Comparison of ENCODE assay signal across 8 mouse cellular contexts in the genomic region with DNA sequence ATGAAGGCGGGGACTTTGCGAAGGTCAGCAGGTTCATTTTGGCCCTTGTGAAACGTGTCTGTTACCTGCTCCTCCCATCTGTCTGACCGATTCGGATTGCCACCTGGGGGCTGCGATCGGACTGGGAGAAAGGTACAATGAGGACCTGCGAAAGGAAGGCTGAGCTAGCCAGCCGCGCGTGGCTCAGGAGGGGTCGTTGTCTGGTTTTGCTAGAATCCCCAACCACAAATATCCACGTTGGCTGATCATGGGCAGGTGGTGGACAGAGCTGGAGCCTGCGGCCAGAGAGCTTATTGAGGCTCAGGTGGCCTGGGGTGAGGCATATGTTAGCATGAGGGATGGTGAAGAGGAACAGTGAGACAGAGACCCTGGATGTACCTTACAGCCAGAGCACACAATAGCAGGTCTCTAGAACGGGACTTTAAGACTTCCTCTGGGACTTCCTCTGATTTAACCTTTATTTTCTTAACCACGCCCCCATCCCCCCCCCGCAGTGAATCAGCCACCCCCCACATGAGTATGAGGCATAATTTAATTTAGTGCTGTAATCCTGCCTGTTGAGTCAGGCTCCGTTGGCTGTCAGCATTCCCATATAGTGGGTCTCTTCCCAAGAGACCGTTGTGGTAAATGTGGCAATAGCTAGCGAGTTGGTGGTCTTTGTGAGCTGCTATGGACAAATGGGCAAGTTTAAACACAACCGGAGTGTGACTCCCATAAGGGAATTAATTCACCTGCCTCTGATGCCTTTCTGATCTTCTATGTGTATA. TPM values are rescaled to one million over a fixed set of nuclear protein-coding genes. Genes with fewer than 3 reads are reported as not detected.
DNase-seq lines count a peak whose midpoint lies in the region; ATAC-seq and TF ChIP-seq lines count a peak whose summit lies in the region.

No protein-coding gene starts in this region.

- TF ChIP-seq POLR2A in cerebellum, adult 2 months (IDR thresholded peaks at IDR 0.05; ENCODE audit: borderline replicate concordance, insufficient read depth, low read length), result no peak

- no peak; the same call in 1 of the 2 replicates for ATAC-seq in lung, embryonic 15.5 days (ENCODE audit: borderline replicate concordance, extremely low read depth, low FRiP score, low TSS enrichment)
- ATAC-seq in hindbrain, embryonic 11.5 days (ENCODE audit: low FRiP score), result peak; percentile 55
- peak; percentile 29 for ATAC-seq in midbrain, embryonic 12.5 days (ENCODE audit: low FRiP score, low read depth)
- ATAC-seq in monocyte, adult 5-6 weeks (replicated peaks; ENCODE audit: insufficient number of reproducible peaks, low FRiP score, low TSS enrichment, poor library complexity, severe bottlenecking), result no peak

- peak overlapping the region; percentile 88 for H3K4me2 ChIP-seq in lung, embryonic 15.5 days
- H3K4me2 ChIP-seq in hindbrain, embryonic 11.5 days (replicated peaks; ENCODE audit: low read depth, low read length), result peak overlapping the region; percentile 73
- peak overlapping the region; percentile 87 for H3K4me2 ChIP-seq in midbrain, embryonic 12.5 days (replicated peaks)

- no peaks in the 10 kb centered on the region for H3K9me3 ChIP-seq in lung, embryonic 15.5 days
- no peaks in the 10 kb centered on the region for H3K9me3 ChIP-seq in hindbrain, embryonic 11.5 days (ENCODE audit: control insufficient read depth, low read length)
- no peaks in the 10 kb centered on the region for H3K9me3 ChIP-seq in midbrain, embryonic 12.5 days

- no peak overlapping the region for H3K27ac ChIP-seq in lung, embryonic 15.5 days
- H3K27ac ChIP-seq in cerebellum, adult 2 months (ENCODE audit: insufficient read depth, low read length), result peak overlapping the region; percentile 58
- peak overlapping the region; percentile 87 for H3K27ac ChIP-seq in hindbrain, embryonic 11.5 days (ENCODE audit: low read depth, low read length)
- H3K27ac ChIP-seq in midbrain, embryonic 12.5 days (replicated peaks), result peak overlapping the region; percentile 90

- no peak for DNase-seq in lung, postnatal 36 days
- peak; percentile 58 to 59 for DNase-seq in cerebellum, adult 2 months
- no peak for DNase-seq in hindbrain, embryonic 11.5 days (ENCODE audit: low spot score)
- no peak for DNase-seq in thymus, postnatal 4 days
- DNase-seq in thymus, postnatal 25 days, result no peak

- WGBS in lung, embryonic 15.5 days, result 9% methylated on average over 21 of the region's 21 CpGs
- WGBS in cerebellum, adult 2 months, result 5% methylated on average over 21 of the region's 21 CpGs
- 12% methylated on average over 21 of the region's 21 CpGs for WGBS in hindbrain, embryonic 11.5 days
- WGBS in midbrain, embryonic 12.5 days, result 9% methylated on average over 21 of the region's 21 CpGs

- H3K9ac ChIP-seq in lung, embryonic 15.5 days, result peak overlapping the region; percentile 66
- peak overlapping the region; percentile 97 for H3K9ac ChIP-seq in hindbrain, embryonic 11.5 days (ENCODE audit: low read depth, low read length)
- H3K9ac ChIP-seq in midbrain, embryonic 12.5 days (replicated peaks), result peak overlapping the region; percentile 92

- no peaks in the 10 kb centered on the region for H3K36me3 ChIP-seq in lung, embryonic 15.5 days
- H3K36me3 ChIP-seq in hindbrain, embryonic 11.5 days (ENCODE audit: control insufficient read depth, insufficient read depth, low read length), result no peaks in the 10 kb centered on the region
- H3K36me3 ChIP-seq in midbrain, embryonic 12.5 days, result no peaks in the 10 kb centered on the region

- H3K4me1 ChIP-seq in lung, embryonic 15.5 days, result peaks cover 24% of the 10 kb centered on the region
- H3K4me1 ChIP-seq in cerebellum, adult 2 months (ENCODE audit: control insufficient read depth, insufficient read depth, low read length), result peaks cover 5% of the 10 kb centered on the region
- no peaks in the 10 kb centered on the region for H3K4me1 ChIP-seq in hindbrain, embryonic 11.5 days (replicated peaks; ENCODE audit: control insufficient read depth, insufficient read depth, low read length)
- peaks cover 19% of the 10 kb centered on the region for H3K4me1 ChIP-seq in midbrain, embryonic 12.5 days

- H3K27me3 ChIP-seq in lung, embryonic 15.5 days, result no peaks in the 10 kb centered on the region
- H3K27me3 ChIP-seq in cerebellum, adult 2 months (ENCODE audit: control insufficient read depth, insufficient read depth, low read length), result no peaks in the 10 kb centered on the region
- no peaks in the 10 kb centered on the region for H3K27me3 ChIP-seq in hindbrain, embryonic 11.5 days (ENCODE audit: control insufficient read depth, insufficient read depth, low read length)
- no peaks in the 10 kb centered on the region for H3K27me3 ChIP-seq in midbrain, embryonic 12.5 days

- peak overlapping the region; percentile 61 for H3K4me3 ChIP-seq in lung, embryonic 15.5 days
- H3K4me3 ChIP-seq in cerebellum, adult 2 months (replicated peaks; ENCODE audit: insufficient read depth, low read depth, low read length), result peak overlapping the region; percentile 84
- H3K4me3 ChIP-seq in hindbrain, embryonic 11.5 days (ENCODE audit: low read depth, low read length), result peak overlapping the region; percentile 90
- H3K4me3 ChIP-seq in midbrain, embryonic 12.5 days, result peak overlapping the region; percentile 89

- TF ChIP-seq CTCF in cerebellum, adult 2 months (IDR thresholded peaks at IDR 0.05; ENCODE audit: borderline replicate concordance, insufficient read depth, low read depth, low read length), result no peak

RNA-seq across cellular contexts. Expression of a gene that starts 0.9 kb away (rescaled TPM):
- polyA plus RNA-seq in lung, embryonic 15.5 days (2015; fragmentation: Nextera tagmentation; extraction: Ambion mirVana), result 7.9 and 8.0 TPM in 2 replicates
- polyA plus RNA-seq in cerebellum, adult 2 months (2012; rRNA removed), result 7.7 and 8.1 TPM in 2 replicates
- 12.2 and 15.5 TPM in 2 replicates for polyA plus RNA-seq in hindbrain, embryonic 11.5 days (2014; fragmentation: Nextera tagmentation; extraction: Ambion mirVana)
- 9.9 and 10.1 TPM in 2 replicates for polyA plus RNA-seq in midbrain, embryonic 12.5 days (2016; fragmentation: Nextera tagmentation; extraction: Ambion mirVana)
- total RNA-seq in monocyte, adult 5-6 weeks (2017), result not detected in 3 replicates

RNA-seq across cellular contexts. Expression of a gene that starts 43.4 kb away (rescaled TPM):
- polyA plus RNA-seq in lung, embryonic 15.5 days (2015; fragmentation: Nextera tagmentation; extraction: Ambion mirVana), result 202 and 209 TPM in 2 replicates
- polyA plus RNA-seq in cerebellum, adult 2 months (2012; rRNA removed), result 98.0 and 106 TPM in 2 replicates
- 311 and 319 TPM in 2 replicates for polyA plus RNA-seq in hindbrain, embryonic 11.5 days (2014; fragmentation: Nextera tagmentation; extraction: Ambion mirVana)
- 257 and 278 TPM in 2 replicates for polyA plus RNA-seq in midbrain, embryonic 12.5 days (2016; fragmentation: Nextera tagmentation; extraction: Ambion mirVana)
- total RNA-seq in monocyte, adult 5-6 weeks (2017), result 9.0 to 54.0 TPM (median 33.0 TPM) in 3 replicates

Comparison
In these comparisons a context has a peak if more than half of its experiments do, and no peak if none do; other contexts are left out.
1. ATAC-seq: peak in hindbrain, embryonic 11.5 days (single experiment) and midbrain, embryonic 12.5 days (single experiment); none in lung, embryonic 15.5 days (single experiment) and monocyte, adult 5-6 weeks (single experiment).
2. DNase-seq: peak in cerebellum, adult 2 months (2 of 2); none in lung, postnatal 36 days (single experiment), hindbrain, embryonic 11.5 days (single experiment), thymus, postnatal 4 days (single experiment) and thymus, postnatal 25 days (single experiment).
3. Peak in every context shown above with its lines, with median percentiles within 50 percentile points of each other: H3K4me2 ChIP-seq, H3K4me3 ChIP-seq and H3K9ac ChIP-seq.